Mouse (Mus musculus): ENCODE measurements around the gene Kansl2.

Kansl2 gene

GRCm38 (mm10) chr15:98533881-98534627, at the start of gene Kansl2:
Gene Kansl2 (minus strand): TSS chr15:98534264.
- peak; percentile 99 for DNase-seq (ENCODE audit: low read depth)

DNA sequence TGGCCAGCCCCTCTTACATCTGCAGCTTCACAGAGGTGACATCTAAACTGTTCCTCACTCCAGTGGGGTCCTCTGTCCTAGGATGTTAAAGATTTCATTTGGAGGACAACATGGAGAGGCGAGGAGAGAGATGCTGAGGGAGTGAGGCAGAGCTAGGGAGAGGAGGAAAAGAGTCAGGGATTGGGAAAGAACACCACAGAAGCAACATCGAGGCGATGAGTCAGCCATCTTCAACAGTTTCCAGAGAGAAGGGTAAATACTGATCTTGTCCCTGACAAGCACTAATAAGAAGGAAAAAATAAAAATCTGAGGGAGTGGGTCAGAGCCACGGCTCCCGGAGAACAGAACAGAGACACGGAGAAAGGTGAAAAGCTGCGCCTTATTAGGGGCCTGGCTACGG, 48.9 kb upstream of the Kansl2 start:
- no peak for DNase-seq (ENCODE audit: low read depth)

DNA sequence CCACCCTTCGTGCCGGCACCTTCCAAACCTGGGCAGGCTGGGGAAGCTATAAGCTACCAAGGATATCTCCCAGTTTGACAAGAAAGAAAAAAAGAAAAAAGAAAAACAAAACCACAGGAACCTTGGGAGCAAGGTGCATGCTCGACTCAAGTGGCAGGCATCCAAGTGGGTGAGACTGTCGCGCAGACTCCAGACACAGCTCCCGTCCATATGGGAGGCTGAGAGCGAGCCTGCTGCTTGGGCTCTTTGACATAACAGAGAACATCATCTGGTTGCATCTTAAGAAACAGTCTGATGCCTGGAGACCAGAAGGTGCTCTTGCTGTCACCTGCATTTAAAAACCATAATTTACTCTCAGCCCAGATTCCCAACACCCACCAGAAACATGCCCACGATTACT, 48.3 kb upstream of the Kansl2 start:
- DNase-seq (ENCODE audit: low read depth) = no peak

- no peak for DNase-seq (ENCODE audit: low read depth)
Measured at GRCm38 (mm10) chr15:98579795-98580464, 45.9 kb upstream of the Kansl2 start.

DNA sequence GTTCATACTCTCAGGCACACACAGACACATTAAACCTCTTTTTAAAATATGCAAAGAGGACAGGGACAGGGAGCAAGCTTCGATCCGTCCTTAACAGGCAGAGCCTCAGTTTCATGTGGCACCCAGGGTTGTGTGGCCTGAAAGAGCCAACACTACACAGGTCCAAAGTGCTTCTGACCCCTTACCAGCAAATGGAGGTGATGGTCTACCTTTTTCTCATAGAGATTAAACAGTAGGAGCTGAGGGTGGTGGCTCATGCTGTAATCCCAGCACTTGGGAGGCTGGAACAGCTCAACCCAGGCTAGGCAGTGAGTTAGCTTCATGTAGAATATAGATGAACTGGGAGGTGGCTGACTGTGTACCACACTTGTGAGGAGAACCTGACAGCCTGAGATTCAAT, 45.2 kb upstream of the Kansl2 start:
- DNase-seq (ENCODE audit: low read depth) = no peak

- no peak for DNase-seq (ENCODE audit: low read depth)
Measured at GRCm38 (mm10) chr15:98573293-98573692, 39.2 kb upstream of the Kansl2 start.

DNA sequence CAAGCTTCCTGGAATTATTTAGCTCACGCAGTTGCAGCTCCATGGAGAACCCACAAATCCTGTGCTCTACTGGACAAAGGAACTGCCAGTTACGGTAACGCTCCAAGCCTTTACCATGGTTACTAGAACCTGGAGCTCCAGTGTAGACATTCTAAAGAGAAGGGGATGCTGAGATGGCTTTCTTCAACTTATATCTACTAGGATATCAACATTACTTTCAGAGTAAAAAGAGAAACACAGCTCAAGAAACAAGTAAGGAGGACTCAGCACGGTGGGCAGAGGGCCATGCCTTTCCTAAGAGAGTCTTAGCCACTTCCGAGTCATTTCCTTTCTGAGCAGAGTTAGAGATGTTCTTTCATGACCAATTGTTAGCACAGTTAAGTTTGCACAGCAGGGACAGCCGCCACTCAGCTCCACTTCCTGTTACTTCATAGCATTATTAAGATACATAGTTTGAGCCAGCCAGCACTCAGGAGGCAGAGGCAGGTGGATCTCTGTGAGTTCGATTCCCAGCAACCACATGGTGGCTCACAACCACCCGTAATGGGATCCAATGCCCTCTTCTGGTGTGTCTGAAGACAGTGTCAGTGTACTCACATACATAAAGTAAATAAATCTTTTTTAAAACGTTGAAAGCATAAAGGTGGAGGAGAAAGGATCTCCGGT, 36.9 kb upstream of the Kansl2 start, which contains the start of the genes Ccnt1 and 4930415O20Rik:
Ccnt1 (minus strand) TSS at position 51 of the 666 bp plus-strand sequence.
4930415O20Rik (plus strand) TSS at position 132 of the 666 bp plus-strand sequence.
- no peak for DNase-seq (ENCODE audit: low read depth)

- no peak for DNase-seq (ENCODE audit: low read depth)
Measured at GRCm38 (mm10) chr15:98569795-98570365, 35.8 kb upstream of the Kansl2 start.

GRCm38 (mm10) chr15:98569216-98569615, 35.2 kb upstream of the Kansl2 start:
- DNase-seq (ENCODE audit: low read depth) = no peak

GRCm38 (mm10) chr15:98568256-98569033, 34.4 kb upstream of the Kansl2 start:
- no peak for DNase-seq (ENCODE audit: low read depth)

- DNase-seq (ENCODE audit: low read depth) = peak; percentile 98
Measured at GRCm38 (mm10) chr15:98567278-98568134, 33.4 kb upstream of the Kansl2 start.

- no peak for DNase-seq (ENCODE audit: low read depth)
Measured at GRCm38 (mm10) chr15:98566973-98567277, 32.9 kb upstream of the Kansl2 start.

DNA sequence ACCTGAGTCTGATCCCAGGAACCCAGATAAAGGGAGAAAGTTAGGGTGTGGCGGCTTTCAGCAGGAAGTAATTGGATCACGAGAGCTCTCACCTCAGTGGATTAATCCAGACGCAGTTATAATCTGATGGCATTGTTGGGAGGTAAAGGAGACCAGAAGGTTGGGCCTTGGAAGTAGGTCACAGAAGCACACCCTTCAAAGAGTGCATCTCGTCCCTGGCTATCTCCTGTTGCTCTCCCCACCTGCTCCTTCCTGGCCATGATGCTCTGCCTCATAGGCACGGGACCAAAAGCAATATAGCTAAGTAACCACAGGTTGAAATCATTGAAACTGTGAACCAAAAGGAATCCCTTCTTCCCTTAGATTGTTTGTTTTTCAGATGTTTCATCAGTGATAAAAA, 23.1 kb upstream of the Kansl2 start:
- DNase-seq (ENCODE audit: low read depth) = no peak

DNA sequence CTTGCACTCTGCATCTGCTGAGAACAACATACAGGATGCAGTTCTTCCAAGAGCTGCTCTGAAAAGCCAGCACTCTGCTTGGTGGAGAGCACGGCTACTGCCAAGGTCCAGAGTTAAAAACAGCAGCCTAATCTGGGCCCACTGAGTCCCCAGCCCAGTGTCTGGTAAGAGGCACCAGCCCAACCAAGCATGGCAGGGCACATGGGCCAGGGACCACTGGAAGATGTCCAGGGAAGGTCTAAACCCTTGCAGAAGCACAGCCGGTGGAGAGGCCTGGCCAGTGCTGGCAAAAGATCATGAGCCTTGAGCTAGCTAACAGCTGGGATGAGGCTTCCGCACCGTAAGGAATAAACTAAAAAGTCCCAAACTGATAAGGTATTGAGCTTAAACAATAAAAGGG, 21.8 kb upstream of the Kansl2 start:
- no peak for DNase-seq (ENCODE audit: low read depth)

- DNase-seq (ENCODE audit: low read depth) = no peak
Measured at GRCm38 (mm10) chr15:98552758-98553157, 18.7 kb upstream of the Kansl2 start.

DNA sequence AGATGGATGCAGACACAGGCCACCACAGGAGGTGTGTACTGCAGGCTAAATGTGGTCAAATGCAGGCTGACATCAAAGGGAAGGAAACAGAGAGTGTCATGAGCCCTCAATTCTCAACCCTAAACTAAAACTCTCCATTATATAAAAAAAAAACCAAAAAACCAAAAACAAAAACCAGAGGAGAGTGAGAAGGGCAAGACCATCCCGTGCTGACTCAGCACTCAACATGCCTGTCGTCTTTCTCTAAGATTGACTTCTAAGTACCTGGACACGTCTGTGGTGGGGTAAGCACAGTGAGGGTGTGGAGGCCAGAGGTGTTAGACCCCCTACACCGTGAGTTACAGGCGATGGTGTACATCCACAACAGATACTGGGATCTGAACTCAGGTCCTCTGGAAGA, 12.8 kb upstream of the Kansl2 start:
- no peak for DNase-seq (ENCODE audit: low read depth)

DNA sequence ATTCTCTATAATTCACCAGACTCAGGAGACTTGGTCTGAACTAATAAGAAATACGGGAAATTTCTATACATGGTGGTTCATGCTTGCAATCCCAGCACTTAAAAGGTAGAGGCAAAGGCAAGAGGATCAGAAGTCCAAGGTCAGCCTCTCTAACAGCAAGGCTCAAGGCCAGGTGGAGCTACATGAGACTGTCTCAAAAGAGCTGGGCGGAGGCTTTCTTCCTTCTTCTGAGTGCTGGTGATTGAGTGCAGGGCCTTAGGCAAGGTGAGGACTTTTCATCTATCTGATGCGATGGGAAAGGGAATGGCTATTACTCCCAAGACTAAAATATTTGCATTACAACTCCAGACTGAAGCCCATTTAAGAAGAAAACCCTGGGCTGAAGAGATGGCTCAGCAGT, 11.1 kb upstream of the Kansl2 start:
- DNase-seq (ENCODE audit: low read depth) = no peak

DNA sequence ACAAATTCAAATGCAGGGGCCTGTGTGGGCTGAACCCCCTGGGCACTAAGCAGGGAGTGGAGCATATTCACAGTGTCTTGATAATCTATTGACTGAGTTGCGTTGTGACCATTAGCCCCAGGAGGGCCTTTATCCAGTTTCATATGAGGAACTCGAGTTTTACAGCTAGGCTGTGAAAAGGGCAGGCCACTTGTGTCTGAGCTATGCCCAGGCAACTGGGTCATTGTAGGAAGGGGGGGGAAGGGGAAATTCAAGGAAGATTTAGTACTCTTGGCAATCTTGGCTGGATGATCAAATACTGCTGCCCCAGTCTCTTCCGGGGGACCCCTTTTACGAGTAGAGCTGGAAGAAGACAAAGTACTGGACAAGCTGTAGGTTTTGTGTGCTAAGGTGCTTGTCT, 9.3 kb upstream of the Kansl2 start:
- DNase-seq (ENCODE audit: low read depth) = no peak

GRCm38 (mm10) chr15:98541064-98541463, 7.0 kb upstream of the Kansl2 start:
- DNase-seq (ENCODE audit: low read depth) = peak; percentile 9

- no peak for DNase-seq (ENCODE audit: low read depth)
Measured at GRCm38 (mm10) chr15:98537923-98538322, 3.9 kb upstream of the Kansl2 start.
